Mouse (Mus musculus) liver, adult 2 months (tissue): ENCODE measurements at regions not wholly inside any gene's neighbourhood (a gene's known extent, or its start where the extent isn't known, plus 50 kb on each side); places are given as distances from the start of the nearest gene placed in this dataset.

ENCODE experiments used
- DNase-seq: peaks from one replicate; pipeline ENCODE4 v3.0.0-alpha.2; 2011; ENCODE audit warnings: low read depth, low spot score; ENCODE audit errors: extremely low read depth
- H3K27ac ChIP-seq: fragments of 200-500 bp; replicated peaks from 2 replicates; pipeline ENCODE4 v1.5.1; 2012; ENCODE audit warnings: low read depth, mild to moderate bottlenecking, control low read depth, inconsistent platforms, low read length; ENCODE audit not compliant: insufficient read depth
- H3K27me3 ChIP-seq: fragments of 200-500 bp; 2 replicates; pipeline ENCODE4 v1.6.1; 2012; ENCODE audit warnings: mild to moderate bottlenecking, moderate library complexity, low read length, inconsistent platforms; ENCODE audit not compliant: control insufficient read depth, insufficient read depth
- H3K36me3 ChIP-seq: fragments of 200-500 bp; 2 replicates; pipeline ENCODE4 v1.6.1; 2012; ENCODE audit warnings: low read length, inconsistent platforms; ENCODE audit not compliant: control insufficient read depth, insufficient read depth
- H3K4me1 ChIP-seq: fragments of 200-500 bp; 2 replicates; pipeline ENCODE4 v1.6.1; 2011; ENCODE audit warnings: low read length; ENCODE audit not compliant: control insufficient read depth, insufficient read depth
- H3K4me3 ChIP-seq: fragments of 200-500 bp; 2 replicates; pipeline ENCODE4 v1.5.1; 2011; ENCODE audit warnings: low read depth, mild to moderate bottlenecking, control low read depth, low read length, moderate library complexity; ENCODE audit not compliant: insufficient read depth
- H3K79me2 ChIP-seq: fragments of 200-500 bp; 2 replicates; pipeline ENCODE4 v1.6.1; 2012; ENCODE audit warnings: inconsistent platforms, mild to moderate bottlenecking, low read length, moderate library complexity; ENCODE audit not compliant: control insufficient read depth, insufficient read depth
- H3K9ac ChIP-seq: fragments of 200-500 bp; 2 replicates; pipeline ENCODE4 v1.6.1; 2012; ENCODE audit warnings: low read depth, mild to moderate bottlenecking, control low read depth, inconsistent platforms, low read length
- CTCF ChIP-seq: fragments of 200-500 bp; IDR thresholded peaks from 2 replicates; pipeline ENCODE4 v1.5.1; 2011; ENCODE audit warnings: low read depth, low read length, control low read depth
- POLR2A ChIP-seq: fragments of 200-500 bp; IDR thresholded peaks from 2 replicates; pipeline ENCODE4 v1.6.1; 2011; ENCODE audit warnings: low read length, control low read depth; ENCODE audit not compliant: insufficient read depth; ENCODE audit errors: extremely low read depth
- WGBS: fragments of 180-500 bp; shearing (Covaris S2); methylation state at CpG from one replicate; pipeline ENCODE4 v1.1.7; 2018; 5-methylcytosine and 5-hydroxymethylcytosine counted together

GRCm38 (mm10) chr16:51169294-51169693 lies 578.3 kb upstream of the Ccdc54 start:
- H3K4me1 ChIP-seq, result no peaks in the 10 kb centered on the region
- no peaks in the 10 kb centered on the region for H3K36me3 ChIP-seq
- 65% methylated on average over 7 of the region's 7 CpGs for WGBS
- no peak for TF ChIP-seq POLR2A
- no peaks in the 10 kb centered on the region for H3K27me3 ChIP-seq
- DNase-seq, result no peak
- no peak overlapping the region for H3K4me3 ChIP-seq
- no peaks in the 10 kb centered on the region for H3K79me2 ChIP-seq
- no peak overlapping the region for H3K9ac ChIP-seq
- H3K27ac ChIP-seq, result no peak overlapping the region

- Histone ChIP-seq H3K36me3 (no peaks in the 10 kb centered on the region), H3K27ac (no peak overlapping the region), H3K27me3 (no peaks in the 10 kb centered on the region), H3K79me2 (no peaks in the 10 kb centered on the region), H3K4me1 (no peaks in the 10 kb centered on the region), H3K4me3 (no peak overlapping the region), H3K9ac (no peak overlapping the region)
- DNase-seq, result no peak
- 72% methylated on average over 5 of the region's 5 CpGs for WGBS
- no peak for TF ChIP-seq CTCF
- TF ChIP-seq POLR2A, result no peak
These were observed 569.8 kb upstream of the Ccdc54 start for GRCm38 (mm10) chr16:51160768-51161167.

GRCm38 (mm10) chr16:51138575-51138974 lies 547.6 kb upstream of the Ccdc54 start:
- Histone ChIP-seq H3K36me3 (no peaks in the 10 kb centered on the region), H3K27me3 (no peaks in the 10 kb centered on the region), H3K4me3 (no peak overlapping the region), H3K27ac (no peak overlapping the region), H3K4me1 (no peaks in the 10 kb centered on the region), H3K9ac (no peak overlapping the region), H3K79me2 (no peaks in the 10 kb centered on the region)
- TF ChIP-seq POLR2A (no peak), CTCF (no peak)
- DNase-seq, result no peak
- WGBS, result 81% methylated on average over 7 of the region's 7 CpGs

- TF ChIP-seq POLR2A (no peak), CTCF (no peak)
- H3K9ac ChIP-seq, result no peak overlapping the region
- no peaks in the 10 kb centered on the region for H3K4me1 ChIP-seq
- H3K4me3 ChIP-seq, result no peak overlapping the region
- no peak for DNase-seq
- H3K27me3 ChIP-seq, result no peaks in the 10 kb centered on the region
- no peak overlapping the region for H3K27ac ChIP-seq
- no peaks in the 10 kb centered on the region for H3K79me2 ChIP-seq
- WGBS, result 61% methylated on average over 1 of the region's 1 CpGs
- no peaks in the 10 kb centered on the region for H3K36me3 ChIP-seq
These were observed 528.9 kb upstream of the Ccdc54 start for GRCm38 (mm10) chr16:51119835-51120234.

GRCm38 (mm10) chr16:51118365-51118764 lies 527.4 kb upstream of the Ccdc54 start:
- H3K27me3 ChIP-seq, result no peaks in the 10 kb centered on the region
- no peak overlapping the region for H3K9ac ChIP-seq
- TF ChIP-seq POLR2A (no peak), CTCF (no peak)
- H3K4me1 ChIP-seq, result no peaks in the 10 kb centered on the region
- no peak overlapping the region for H3K4me3 ChIP-seq
- H3K36me3 ChIP-seq, result no peaks in the 10 kb centered on the region
- H3K27ac ChIP-seq, result no peak overlapping the region
- no peaks in the 10 kb centered on the region for H3K79me2 ChIP-seq
- no peak for DNase-seq
- 62% methylated on average over 3 of the region's 3 CpGs for WGBS

GRCm38 (mm10) chr16:51117836-51118235 lies 526.9 kb upstream of the Ccdc54 start:
- H3K4me1 ChIP-seq, result no peaks in the 10 kb centered on the region
- no peaks in the 10 kb centered on the region for H3K27me3 ChIP-seq
- H3K27ac ChIP-seq, result no peak overlapping the region
- WGBS, result 37% methylated on average over 5 of the region's 5 CpGs
- TF ChIP-seq CTCF (no peak), POLR2A (no peak)
- H3K9ac ChIP-seq, result no peak overlapping the region
- no peaks in the 10 kb centered on the region for H3K79me2 ChIP-seq
- DNase-seq, result no peak
- no peaks in the 10 kb centered on the region for H3K36me3 ChIP-seq
- no peak overlapping the region for H3K4me3 ChIP-seq
